Mouse (Mus musculus) ES-E14 (cell line): ENCODE data around the gene Sdhaf1. TPM values are rescaled to one million over a fixed set of nuclear protein-coding genes. Genes with fewer than 3 reads are reported as not detected.

Experiments used
- DNase-seq: peaks from one replicate; pipeline ENCODE4 v3.0.0-alpha.2; 2013; ENCODE audit warnings: low read depth, low spot score
- H3K27ac ChIP-seq: 2 replicates; pipeline ENCODE4 v1.5.1; 2012; ENCODE audit warnings: low read depth, mild to moderate bottlenecking, low read length, moderate library complexity, mixed read lengths; ENCODE audit not compliant: poor library complexity, insufficient read depth, severe bottlenecking
- H3K36me3 ChIP-seq: 2 replicates; pipeline ENCODE4 v1.6.1; 2012; ENCODE audit warnings: mild to moderate bottlenecking, low read length, moderate library complexity, mixed read lengths; ENCODE audit not compliant: control insufficient read depth, poor library complexity, insufficient read depth, severe bottlenecking
- H3K4me1 ChIP-seq, 2 experiments: fragments of 150-350 bp in 1 of 2; sonication (generic) in 1 of 2; 2 replicates each; pipeline ENCODE4 v1.6.1; 2012; ENCODE audit warnings: low read length in 2 of 2, mild to moderate bottlenecking in 1 of 2, mixed read lengths in 1 of 2; ENCODE audit not compliant: control insufficient read depth in 2 of 2, insufficient read depth in 2 of 2, poor library complexity in 1 of 2
- H3K4me3 ChIP-seq, 2 experiments: fragments of 150-350 bp in 1 of 2; sonication (generic) in 1 of 2; 2 replicates each; pipeline ENCODE4 v1.5.1; 2012; ENCODE audit warnings: low read length in 2 of 2, low read depth in 1 of 2, mild to moderate bottlenecking in 1 of 2, mixed read lengths in 1 of 2; ENCODE audit not compliant: insufficient read depth in 1 of 2, poor library complexity in 1 of 2, severe bottlenecking in 1 of 2
- H3K9ac ChIP-seq: 2 replicates; pipeline ENCODE4 v1.6.1; 2012; ENCODE audit warnings: low read depth, mild to moderate bottlenecking, low read length, mixed read lengths; ENCODE audit not compliant: poor library complexity, insufficient read depth, severe bottlenecking
- H3K9me3 ChIP-seq: fragments of 150-350 bp; sonication (generic); 2 replicates; pipeline ENCODE4 v1.6.1; 2012; ENCODE audit warnings: low read depth, mild to moderate bottlenecking, low read length; ENCODE audit not compliant: control insufficient read depth, insufficient read depth
- HCFC1 ChIP-seq: IDR thresholded peaks from 2 replicates; pipeline ENCODE4 v1.6.1; 2012; ENCODE audit warnings: low read length, inconsistent platforms, borderline replicate concordance; ENCODE audit not compliant: insufficient read depth
- MAFK ChIP-seq: IDR thresholded peaks from 2 replicates; pipeline ENCODE4 v1.6.1; 2014; ENCODE audit warnings: mild to moderate bottlenecking, low read depth, low read length, inconsistent platforms; ENCODE audit not compliant: insufficient read depth
- ZC3H11A ChIP-seq: IDR thresholded peaks from 2 replicates; pipeline ENCODE4 v1.6.1; 2012; ENCODE audit warnings: low read depth, mild to moderate bottlenecking, inconsistent platforms, low read length, borderline replicate concordance
- in situ Hi-C, 2 experiments: fragments of 600-800 bp; cut with MboI; formaldehyde crosslinking; loops; one replicate each; pipeline ENCODE4 v1.15.1; 2025; ENCODE audit warnings: low sequenced_read_pairs in 2 of 2, inconsistent platforms in 1 of 2; ENCODE audit not compliant: unreplicated experiment in 2 of 2
- total RNA-seq: library from RNA; depleted of rRNA; stranded (reverse); fragments of 300-350 nt; gene quantifications from 2 replicates; pipeline ENCODE4 v1.2.3, GENCODE M21; 2012; rRNA removed

The Sdhaf1 gene
- total RNA-seq, 1 experiment, result 6.6 TPM

DNA sequence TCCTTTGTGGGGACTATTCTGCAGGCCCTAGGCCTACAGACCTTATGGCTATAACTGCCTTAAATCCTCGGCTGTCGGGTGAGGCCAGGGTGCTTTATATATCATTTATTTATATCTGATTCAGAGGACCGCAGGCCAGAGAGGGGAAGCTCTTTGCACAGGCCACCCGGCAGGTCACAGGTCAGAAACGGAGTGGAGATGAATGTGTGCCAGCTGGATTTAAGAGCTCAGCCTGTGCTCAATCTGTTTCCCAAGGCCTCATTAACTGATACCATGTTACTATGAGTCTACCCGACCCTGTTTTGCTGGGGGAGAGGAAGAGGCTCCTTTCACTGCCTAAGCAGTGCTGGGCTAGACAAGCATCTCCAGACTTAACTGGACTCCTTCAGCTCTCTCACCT lies 49.3 kb downstream of the Sdhaf1 start:
- in situ Hi-C loops, result no loop called here
- DNase-seq, result no peak
- Histone ChIP-seq H3K4me3 (no peak overlapping the region), H3K4me1 (peaks cover 0 to 4% of the 10 kb centered on the region in 2 experiments; a peak in 1 of 4 replicates), H3K9ac (no peak overlapping the region), H3K9me3 (no peaks in the 10 kb centered on the region), H3K36me3 (peaks cover 37% of the 10 kb centered on the region), H3K27ac (no peak overlapping the region)
- TF ChIP-seq ZC3H11A, result no peak
- no peak for TF ChIP-seq HCFC1
- no peak for TF ChIP-seq MAFK

Other genes with a start within 250 kb of the Sdhaf1 start
- gene Gm26920, start 233.5 kb downstream of the Sdhaf1 start, total RNA-seq, result 0.26 and 0.71 TPM in 2 replicates
- gene Zfp566, start 233.4 kb downstream of the Sdhaf1 start, total RNA-seq, result 13.1 and 16.3 TPM in 2 replicates
- 33.5 and 40.4 TPM in 2 replicates for gene Zfp260, start 229.1 kb downstream of the Sdhaf1 start, total RNA-seq
- 5.3 and 5.7 TPM in 2 replicates for gene Zfp382, start 202.0 kb downstream of the Sdhaf1 start, total RNA-seq
- gene Zfp146, start 154.1 kb downstream of the Sdhaf1 start, total RNA-seq, result 35.0 and 37.9 TPM in 2 replicates
- gene Cox7a1, start 139.8 kb downstream of the Sdhaf1 start, total RNA-seq, result 54.8 and 57.8 TPM in 2 replicates
- gene Capns1, start 125.1 kb downstream of the Sdhaf1 start, total RNA-seq, result 160 and 164 TPM in 2 replicates
- 209 and 309 TPM in 2 replicates for gene Polr2i, start 91.9 kb downstream of the Sdhaf1 start, total RNA-seq
- 158 and 173 TPM in 2 replicates for gene Tbcb, start 91.6 kb downstream of the Sdhaf1 start, total RNA-seq
- gene Ovol3, start 88.2 kb downstream of the Sdhaf1 start, total RNA-seq, result not detected in 2 replicates
- 1.2 and 2.7 TPM in 2 replicates for gene Thap8, start 43.8 kb downstream of the Sdhaf1 start, total RNA-seq
- 21.6 and 30.5 TPM in 2 replicates for gene Wdr62, start 43.5 kb downstream of the Sdhaf1 start, total RNA-seq
- gene Clip3, start 32.2 kb downstream of the Sdhaf1 start, total RNA-seq, result 4.4 and 5.4 TPM in 2 replicates
- 24.5 and 37.8 TPM in 2 replicates for gene Alkbh6, start 15.2 kb downstream of the Sdhaf1 start, total RNA-seq
- 14.5 and 25.5 TPM in 2 replicates for gene Syne4, start 9.1 kb downstream of the Sdhaf1 start, total RNA-seq
- 1.9 and 3.3 TPM in 2 replicates for gene E130208F15Rik, start 2.2 kb downstream of the Sdhaf1 start, total RNA-seq
- gene Lrfn3, start 38.9 kb upstream of the Sdhaf1 start, total RNA-seq, result 2.6 and 4.4 TPM in 2 replicates
- gene Tyrobp, start 89.9 kb upstream of the Sdhaf1 start, total RNA-seq, result not detected in 2 replicates
- not detected in 2 replicates for gene Hcst, start 96.0 kb upstream of the Sdhaf1 start, total RNA-seq
- gene Nfkbid, start 97.8 kb upstream of the Sdhaf1 start, total RNA-seq, result 4.2 and 8.2 TPM in 2 replicates
- gene Aplp1, start 121.6 kb upstream of the Sdhaf1 start, total RNA-seq, result 36.9 and 63.7 TPM in 2 replicates
- 10.7 and 29.8 TPM in 2 replicates for gene Kirrel2, start 133.8 kb upstream of the Sdhaf1 start, total RNA-seq
- gene Nphs1, start 134.4 kb upstream of the Sdhaf1 start, total RNA-seq, result 45.7 and 72.5 TPM in 2 replicates
- 0.80 and 0.90 TPM in 2 replicates for gene Prodh2, start 169.7 kb upstream of the Sdhaf1 start, total RNA-seq
- gene Arhgap33, start 211.2 kb upstream of the Sdhaf1 start, total RNA-seq, result 1.0 and 1.4 TPM in 2 replicates
- 1.6 and 4.1 TPM in 2 replicates for gene Hspb6, start 228.3 kb upstream of the Sdhaf1 start, total RNA-seq
- gene Proser3, start 228.4 kb upstream of the Sdhaf1 start, total RNA-seq, result 6.8 and 10.8 TPM in 2 replicates
- 12.4 and 15.8 TPM in 2 replicates for gene Lin37, start 235.9 kb upstream of the Sdhaf1 start, total RNA-seq
- 56.9 and 65.8 TPM in 2 replicates for gene U2af1l4, start 239.4 kb upstream of the Sdhaf1 start, total RNA-seq
- gene Gm49396, start 239.4 kb upstream of the Sdhaf1 start, total RNA-seq, result 4.1 and 6.8 TPM in 2 replicates
- gene Psenen, start 239.7 kb upstream of the Sdhaf1 start, total RNA-seq, result 64.9 and 65.3 TPM in 2 replicates
- gene Igflr1, start 241.5 kb upstream of the Sdhaf1 start, total RNA-seq, result 1.3 and 3.3 TPM in 2 replicates